Mouse (Mus musculus): Measurements from ENCODE around the gene Msh4. TPM values are rescaled to one million over a fixed set of nuclear protein-coding genes. Genes with fewer than 3 reads are reported as not detected.

Gene Msh4
- total and polyA plus RNA-seq, 3 experiments: 0.45 to 0.49 TPM; not detected in 1

DNA sequence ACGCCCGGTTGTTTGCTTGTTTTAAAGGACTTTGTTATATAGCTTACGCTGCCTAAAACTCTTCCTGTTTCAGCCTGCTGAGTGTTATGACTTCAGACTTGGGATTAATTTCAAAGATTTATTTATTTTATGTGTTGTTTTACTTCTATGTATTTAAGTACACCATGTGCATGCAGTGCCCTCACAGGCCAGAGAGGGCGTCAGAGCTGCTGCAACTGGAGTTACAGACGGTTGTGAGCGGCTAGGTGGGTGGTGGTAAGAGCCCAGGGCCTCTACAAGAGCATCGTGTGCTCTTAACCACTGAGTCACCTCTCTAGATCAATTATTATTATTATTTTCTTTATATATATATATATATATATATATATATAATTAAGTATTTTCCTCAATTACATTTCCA lies 20.4 kb upstream of the Msh4 start:
- H3K4me1 ChIP-seq (ENCODE audit: insufficient read depth, low read depth, low read length): no peaks in the 10 kb centered on the region
- no peaks in the 10 kb centered on the region for H3K27me3 ChIP-seq (ENCODE audit: insufficient read depth, low read length)
- no peak for ATAC-seq (ENCODE audit: extremely low read depth, insufficient number of reproducible peaks, low FRiP score, poor library complexity, severe bottlenecking)
- TF ChIP-seq GATA2 (IDR thresholded peaks at IDR 0.05; ENCODE audit: borderline replicate concordance, low read depth, low read length): no peak
- TF ChIP-seq TAL1 (conservative IDR thresholded peaks at IDR 0.05; ENCODE audit: low read depth, low read length): no peak
- TF ChIP-seq CTCF (IDR thresholded peaks at IDR 0.05; ENCODE audit: low read depth, low read length): no peak
- TF ChIP-seq GATA1 (IDR thresholded peaks at IDR 0.05; ENCODE audit: borderline replicate concordance, low read length): no peak
- no peak for TF ChIP-seq POLR2AphosphoS5 (IDR thresholded peaks at IDR 0.05; ENCODE audit: insufficient replicate concordance, low read depth, low read length)
- peaks cover 70% of the 10 kb centered on the region for H3K36me3 ChIP-seq (replicated peaks)
- no peak overlapping the region for H3K4me3 ChIP-seq (ENCODE audit: low read depth, low read length)
- no peak for DNase-seq (ENCODE audit: low spot score)
- no peaks in the 10 kb centered on the region for H3K9me3 ChIP-seq (replicated peaks)

DNA sequence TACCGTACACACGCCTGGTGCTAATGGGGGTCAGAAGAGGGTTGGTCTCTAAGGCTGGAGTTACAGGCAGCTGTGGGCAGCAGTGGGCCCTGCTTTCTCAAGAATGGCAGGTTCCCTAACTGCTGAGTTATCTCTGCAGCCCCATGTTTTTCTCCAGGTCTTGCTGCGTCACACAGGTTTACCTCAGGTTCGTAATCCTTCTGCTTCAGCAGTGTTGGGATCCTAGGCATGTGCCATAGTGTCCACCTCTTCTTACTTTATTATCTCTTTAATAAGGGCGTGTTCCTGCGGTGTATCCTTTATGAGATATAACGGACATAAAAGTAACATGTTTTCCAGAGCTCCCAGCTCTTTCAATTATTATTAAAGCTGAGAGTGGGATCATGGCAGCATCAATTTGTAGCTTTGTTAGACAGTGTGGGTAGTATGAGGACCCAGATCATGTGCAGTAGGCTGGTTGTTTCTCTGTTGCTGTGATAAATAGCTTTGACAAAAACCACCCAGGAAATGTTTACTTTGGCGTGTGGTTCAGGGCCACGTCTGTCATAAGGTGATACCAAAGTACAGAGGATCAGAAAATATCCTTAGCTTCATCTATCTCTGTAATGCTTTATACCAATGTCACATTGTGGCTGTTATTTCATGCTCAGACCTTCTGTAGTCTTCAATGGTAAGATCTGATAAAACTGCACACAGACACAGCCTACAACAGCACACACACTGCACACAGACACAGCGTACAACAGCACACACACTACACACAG lies 15.4 kb upstream of the Msh4 start:
- TF ChIP-seq GATA2 (IDR thresholded peaks at IDR 0.05; ENCODE audit: borderline replicate concordance, low read depth, low read length) (no peak), POLR2AphosphoS5 (IDR thresholded peaks at IDR 0.05; ENCODE audit: insufficient replicate concordance, low read depth, low read length) (no peak), TAL1 (conservative IDR thresholded peaks at IDR 0.05; ENCODE audit: low read depth, low read length) (no peak), CTCF (IDR thresholded peaks at IDR 0.05; ENCODE audit: low read depth, low read length) (no peak), GATA1 (IDR thresholded peaks at IDR 0.05; ENCODE audit: borderline replicate concordance, low read length) (no peak)
- H3K9me3 ChIP-seq (replicated peaks): no peaks in the 10 kb centered on the region
- no peak for ATAC-seq (ENCODE audit: extremely low read depth, insufficient number of reproducible peaks, low FRiP score, poor library complexity, severe bottlenecking)
- no peak for DNase-seq (ENCODE audit: low spot score)
- H3K4me3 ChIP-seq (ENCODE audit: low read depth, low read length): no peak overlapping the region
- peaks cover 41% of the 10 kb centered on the region for H3K36me3 ChIP-seq (replicated peaks)
- no peaks in the 10 kb centered on the region for H3K4me1 ChIP-seq (ENCODE audit: insufficient read depth, low read depth, low read length)
- H3K27me3 ChIP-seq (ENCODE audit: insufficient read depth, low read length): no peaks in the 10 kb centered on the region

DNA sequence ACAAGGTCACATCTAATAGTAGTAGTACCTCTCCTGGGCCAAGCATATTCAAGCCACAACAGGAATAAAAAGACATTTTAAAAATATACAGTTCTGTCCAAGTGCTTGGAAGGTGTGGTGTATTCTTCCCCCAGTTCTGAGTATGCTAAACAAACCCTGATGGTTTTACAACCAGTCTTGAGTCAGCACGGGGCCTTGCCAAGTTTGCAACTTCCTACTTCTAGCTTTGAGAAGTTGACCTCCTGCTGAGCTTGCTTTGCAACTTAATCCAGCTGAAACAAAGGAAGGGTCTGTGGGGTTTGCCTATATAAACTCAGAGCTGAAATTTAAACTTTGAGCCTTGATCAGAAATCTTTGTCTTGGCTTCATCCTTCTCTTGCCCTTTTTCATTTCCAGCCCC lies 11.3 kb upstream of the Msh4 start:
- Histone ChIP-seq H3K27me3 (ENCODE audit: insufficient read depth, low read length) (no peaks in the 10 kb centered on the region), H3K36me3 (replicated peaks) (peaks cover 17% of the 10 kb centered on the region), H3K4me1 (ENCODE audit: insufficient read depth, low read depth, low read length) (peaks cover 16% of the 10 kb centered on the region), H3K4me3 (ENCODE audit: low read depth, low read length) (no peak overlapping the region), H3K9me3 (replicated peaks) (no peaks in the 10 kb centered on the region)
- no peak for ATAC-seq (ENCODE audit: extremely low read depth, insufficient number of reproducible peaks, low FRiP score, poor library complexity, severe bottlenecking)
- DNase-seq (ENCODE audit: low spot score): no peak
- TF ChIP-seq GATA1 (IDR thresholded peaks at IDR 0.05; ENCODE audit: borderline replicate concordance, low read length) (no peak), TAL1 (conservative IDR thresholded peaks at IDR 0.05; ENCODE audit: low read depth, low read length) (no peak), GATA2 (IDR thresholded peaks at IDR 0.05; ENCODE audit: borderline replicate concordance, low read depth, low read length) (no peak), POLR2AphosphoS5 (IDR thresholded peaks at IDR 0.05; ENCODE audit: insufficient replicate concordance, low read depth, low read length) (no peak), CTCF (IDR thresholded peaks at IDR 0.05; ENCODE audit: low read depth, low read length) (no peak)

DNA sequence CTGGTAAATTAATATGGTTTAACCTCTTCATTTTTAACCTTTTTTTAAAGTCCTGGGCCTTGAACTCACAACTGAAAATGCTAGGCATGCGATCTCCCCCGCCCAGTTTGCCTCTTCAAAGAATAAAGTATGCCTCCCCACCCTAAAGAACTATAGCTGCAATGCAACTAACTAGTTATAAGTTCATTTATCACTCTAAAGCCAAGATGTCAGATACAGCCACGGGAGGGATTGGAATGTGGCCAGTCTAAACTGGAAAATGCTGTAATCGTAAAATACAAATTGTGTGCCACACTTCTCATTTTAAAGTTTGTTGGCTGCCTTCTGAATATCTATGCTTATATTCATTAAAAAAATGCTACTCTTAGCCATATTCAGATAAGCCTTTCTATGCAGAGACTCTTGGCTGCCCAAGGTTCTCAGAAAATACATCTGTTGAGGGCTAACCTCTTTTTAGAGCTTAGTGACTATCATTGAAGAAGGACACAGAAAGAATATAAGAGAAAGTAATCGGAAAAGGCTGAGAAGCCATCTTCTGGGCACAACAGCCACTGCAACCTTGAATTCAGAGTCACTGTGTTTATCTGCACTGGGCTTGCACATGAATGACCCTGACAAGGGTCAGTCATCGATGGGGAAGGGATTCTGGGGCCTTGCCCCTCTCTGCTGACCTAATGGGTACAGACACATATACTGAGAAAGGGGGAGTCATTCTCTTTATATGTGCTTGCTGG lies 7.7 kb upstream of the Msh4 start:
- peak overlapping the region; percentile 97; the same call in 1 of the 2 replicates for H3K4me3 ChIP-seq (ENCODE audit: low read depth, low read length)
- H3K4me1 ChIP-seq (ENCODE audit: insufficient read depth, low read depth, low read length): peaks cover 28% of the 10 kb centered on the region
- no peaks in the 10 kb centered on the region for H3K27me3 ChIP-seq (ENCODE audit: insufficient read depth, low read length)
- peaks cover 29% of the 10 kb centered on the region for H3K36me3 ChIP-seq (replicated peaks)
- ATAC-seq (ENCODE audit: extremely low read depth, insufficient number of reproducible peaks, low FRiP score, poor library complexity, severe bottlenecking) (peak; percentile 37), DNase-seq (ENCODE audit: low spot score) (no peak)
- TF ChIP-seq TAL1 (conservative IDR thresholded peaks at IDR 0.05; ENCODE audit: low read depth, low read length) (0 out of 2 replicates have a peak, but pooled peaks have one; percentile 12), GATA2 (IDR thresholded peaks at IDR 0.05; ENCODE audit: borderline replicate concordance, low read depth, low read length) (no peak), CTCF (IDR thresholded peaks at IDR 0.05; ENCODE audit: low read depth, low read length) (no peak)
- no peaks in the 10 kb centered on the region for H3K9me3 ChIP-seq (replicated peaks)

- Histone ChIP-seq H3K4me3 (ENCODE audit: low read depth, low read length) (peak within 1 kb of the TSS; percentile 97), H3K27me3 (ENCODE audit: insufficient read depth, low read length) (no peaks in the 10 kb centered on the region), H3K36me3 (replicated peaks) (peaks cover 38% of the 10 kb centered on the region), H3K4me1 (ENCODE audit: insufficient read depth, low read depth, low read length) (peaks cover 37% of the 10 kb centered on the region), H3K9me3 (replicated peaks) (no peaks in the 10 kb centered on the region)
- peak; percentile 75 for DNase-seq (ENCODE audit: low spot score)
- ATAC-seq (ENCODE audit: extremely low read depth, insufficient number of reproducible peaks, low FRiP score, poor library complexity, severe bottlenecking): peak; percentile 77
- TF ChIP-seq GATA1 (IDR thresholded peaks at IDR 0.05; ENCODE audit: borderline replicate concordance, low read length) (no peak), POLR2AphosphoS5 (IDR thresholded peaks at IDR 0.05; ENCODE audit: insufficient replicate concordance, low read depth, low read length) (no peak), CTCF (IDR thresholded peaks at IDR 0.05; ENCODE audit: low read depth, low read length) (no peak), TAL1 (conservative IDR thresholded peaks at IDR 0.05; ENCODE audit: low read depth, low read length) (no peak), GATA2 (IDR thresholded peaks at IDR 0.05; ENCODE audit: borderline replicate concordance, low read depth, low read length) (no peak)
Observed at GRCm38 (mm10) chr3:153912546-153913509, 6.9 kb upstream of the Msh4 start, which contains the start of gene Rabggtb. Gene Rabggtb (minus strand): TSS chr3:153913009.
